Mouse (Mus musculus) lung, postnatal 10 days (tissue): ENCODE data around the gene Sp2.

Source experiments
- DNase-seq: peaks from one replicate; pipeline ENCODE4 v3.0.0; 2021

Sp2 gene

GRCm38 (mm10) chr11:96995836-96996772, 13.3 kb upstream of the Sp2 start:
- no peak for DNase-seq

GRCm38 (mm10) chr11:96995031-96995430, 12.3 kb upstream of the Sp2 start:
- DNase-seq, result no peak

- peak; percentile 63 for DNase-seq
Measured at GRCm38 (mm10) chr11:96992722-96993311, 10.1 kb upstream of the Sp2 start.

- DNase-seq, result no peak
Measured at GRCm38 (mm10) chr11:96991501-96991900, 8.7 kb upstream of the Sp2 start.

- peak; percentile 54 for DNase-seq
Measured at GRCm38 (mm10) chr11:96987873-96988655, 5.3 kb upstream of the Sp2 start.

- no peak for DNase-seq
Measured at GRCm38 (mm10) chr11:96986463-96986862, 3.7 kb upstream of the Sp2 start.

- no peak for DNase-seq
Measured at GRCm38 (mm10) chr11:96984903-96985302, 2.1 kb upstream of the Sp2 start.

DNA sequence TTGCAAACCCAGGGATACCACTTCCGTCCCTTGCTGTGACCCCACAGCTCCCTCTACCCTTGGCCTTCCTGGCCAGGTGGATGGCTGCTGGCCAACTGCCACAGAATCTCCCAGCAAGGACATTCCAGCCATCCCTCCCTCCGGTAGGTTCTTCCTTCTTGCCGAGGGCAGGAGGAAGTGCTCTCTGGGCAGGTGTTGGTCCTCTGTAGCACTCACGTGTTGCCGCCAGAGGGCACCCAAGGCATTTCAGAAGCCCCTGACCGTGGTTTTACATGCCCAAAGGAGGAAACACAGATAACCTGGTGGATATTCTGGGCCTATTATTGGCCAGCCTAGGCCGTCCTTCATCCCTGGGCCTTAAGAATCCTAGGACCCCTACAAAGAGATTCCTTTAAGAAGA, 404 bp downstream of the Sp2 start:
- peak; percentile 88 for DNase-seq

GRCm38 (mm10) chr11:96981461-96981860, 1.3 kb downstream of the Sp2 start:
- DNase-seq, result no peak

GRCm38 (mm10) chr11:96980021-96980420, 2.7 kb downstream of the Sp2 start:
- no peak for DNase-seq

DNA sequence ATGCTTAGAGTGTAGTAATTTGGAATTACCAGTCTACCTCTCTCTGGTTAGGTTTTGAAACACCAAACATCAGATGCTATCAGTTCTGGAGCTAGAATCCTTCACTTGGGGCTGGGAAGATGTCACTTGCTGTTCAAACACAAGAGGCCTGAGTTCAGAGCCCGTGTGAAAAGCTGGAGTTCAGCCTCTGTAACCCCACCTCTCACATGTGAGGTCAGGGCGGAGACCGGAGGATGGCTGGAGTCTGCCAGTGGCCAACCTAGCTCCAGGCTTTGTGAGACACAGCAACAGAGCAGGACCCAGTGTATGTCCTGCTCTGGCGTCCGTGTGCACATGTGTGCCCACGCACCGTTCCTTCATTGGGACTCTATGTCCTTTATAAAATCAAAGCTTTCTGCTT, 3.4 kb downstream of the Sp2 start:
- no peak for DNase-seq

- DNase-seq, result no peak
Measured at GRCm38 (mm10) chr11:96978401-96979246, 4.1 kb downstream of the Sp2 start.

- DNase-seq, result peak; percentile 99
Measured at GRCm38 (mm10) chr11:96977606-96978400, 5.0 kb downstream of the Sp2 start.

- peak; percentile 91 for DNase-seq
Measured at GRCm38 (mm10) chr11:96976911-96977591, 5.7 kb downstream of the Sp2 start.

- DNase-seq, result no peak
Measured at GRCm38 (mm10) chr11:96976379-96976687, 6.4 kb downstream of the Sp2 start.

DNA sequence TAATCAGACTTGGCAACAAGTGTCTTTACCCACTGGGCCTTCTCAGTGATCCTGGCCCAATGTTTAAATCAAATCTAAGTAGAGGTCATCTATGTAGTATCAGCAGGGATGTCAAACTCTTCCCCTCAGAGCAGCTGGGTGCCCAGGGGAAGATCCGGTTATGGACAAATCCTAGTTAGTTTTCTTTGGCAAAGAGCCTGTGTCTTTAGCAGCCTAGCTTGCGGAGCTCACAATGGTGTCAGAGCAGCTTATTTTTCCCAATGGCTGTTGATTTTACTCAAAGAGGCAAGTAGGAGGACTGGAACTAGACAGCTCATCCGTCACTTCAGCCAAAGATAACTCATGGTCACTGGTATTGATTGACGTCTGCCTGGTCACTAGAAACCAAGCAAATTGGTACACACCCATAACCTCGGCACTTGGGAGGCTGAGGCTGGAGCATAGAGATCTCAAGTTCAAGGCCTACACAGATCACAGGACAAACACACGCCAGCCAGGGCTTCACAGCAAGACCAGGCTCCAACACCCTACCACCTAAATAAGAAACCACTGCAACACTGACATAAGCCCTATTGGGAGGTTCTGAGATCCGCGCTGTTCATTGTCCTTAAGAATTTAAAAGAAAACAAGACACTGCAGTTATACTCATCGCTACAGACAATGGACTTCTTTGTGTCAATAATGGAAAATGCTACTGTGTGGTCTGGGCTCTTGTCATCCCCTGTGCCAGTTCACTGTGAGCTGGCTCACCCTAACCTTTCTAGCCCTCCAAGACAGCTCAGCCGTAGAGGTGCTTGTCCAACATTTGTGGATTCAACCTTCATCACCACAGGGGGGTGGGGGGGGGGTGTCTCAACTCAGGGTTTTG, 7.0 kb downstream of the Sp2 start:
- DNase-seq, result no peak

DNA sequence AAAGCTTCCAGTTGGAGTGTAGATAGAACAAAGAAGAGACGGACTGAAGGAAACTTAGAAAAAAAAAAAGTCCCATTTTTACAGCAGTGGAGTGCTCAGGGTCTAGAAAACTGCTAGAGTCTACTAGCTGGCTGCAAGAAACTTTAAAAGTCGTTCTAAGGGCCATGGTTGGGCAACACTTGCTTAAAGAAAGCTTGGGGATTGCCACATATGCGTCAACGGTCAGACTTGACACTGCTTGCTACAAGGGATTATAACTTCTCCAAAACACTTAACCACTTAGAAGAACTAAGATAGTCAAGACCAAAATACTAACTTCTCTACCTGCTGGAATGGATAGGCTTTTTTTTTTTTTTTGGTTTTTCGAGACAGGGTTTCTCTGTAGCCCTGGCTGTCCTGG, 7.9 kb downstream of the Sp2 start:
- DNase-seq, result peak; percentile 49

DNA sequence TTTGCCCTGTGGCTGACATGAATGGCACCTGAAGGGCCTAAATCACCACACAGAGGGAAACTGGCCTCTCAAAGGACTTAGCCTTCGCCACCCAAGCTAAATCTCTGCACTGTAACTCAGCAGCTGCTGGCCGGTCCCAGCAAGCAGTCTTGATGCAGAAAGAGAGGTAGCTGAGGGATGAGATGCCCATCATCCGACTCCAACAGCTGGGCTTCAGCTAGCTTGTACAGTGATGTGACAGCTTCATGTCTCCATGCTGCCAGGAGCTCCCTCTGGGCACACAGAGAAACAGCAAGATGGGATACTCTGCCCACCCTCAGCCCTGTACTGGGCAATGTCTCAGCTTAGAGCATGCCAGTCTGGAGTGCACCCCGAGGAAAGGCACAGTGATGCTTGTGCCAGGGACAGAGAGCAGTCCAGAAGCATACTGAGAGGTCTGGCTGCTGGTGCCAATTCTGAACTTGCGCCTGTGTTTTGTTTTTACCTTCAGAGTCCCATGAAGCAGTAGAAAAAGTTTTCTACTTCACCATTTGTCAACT, 9.3 kb downstream of the Sp2 start:
- no peak for DNase-seq

DNA sequence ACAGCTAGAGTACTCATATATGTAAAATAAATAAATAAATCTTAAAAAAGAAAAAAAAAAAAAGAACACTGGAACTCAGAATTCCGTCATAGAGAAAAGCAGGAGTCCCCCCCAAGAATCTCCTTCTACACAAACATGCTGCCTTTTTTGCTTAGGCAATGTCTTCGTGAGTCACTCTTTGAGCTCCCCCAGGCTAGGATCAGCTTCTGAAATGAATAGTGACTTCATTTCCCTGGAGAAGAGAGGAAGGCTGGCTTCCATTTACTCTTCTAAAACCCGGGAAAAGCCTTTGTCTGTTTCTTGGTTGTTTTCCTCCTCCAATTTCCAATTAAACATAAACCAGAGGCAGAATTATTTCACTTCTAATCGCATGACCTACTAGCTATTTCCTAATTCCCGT, 9.9 kb downstream of the Sp2 start:
- DNase-seq, result no peak

- DNase-seq, result no peak
Measured at GRCm38 (mm10) chr11:96970341-96970740, 12.4 kb downstream of the Sp2 start.
